Mouse (Mus musculus) erythroblast, adult 5-6 weeks (primary cell): ENCODE measurements around the gene Sytl3. TPM values are rescaled to one million over a fixed set of nuclear protein-coding genes. Genes with fewer than 3 reads are reported as not detected.

Source experiments
- ATAC-seq: replicated peaks from 2 replicates; pipeline ENCODE4 v1.8.0; 2016; ENCODE audit warnings: moderate number of reproducible peaks, mild to moderate bottlenecking, moderate TSS enrichment, inconsistent platforms; ENCODE audit not compliant: poor library complexity, low FRiP score, severe bottlenecking
- total RNA-seq, 2 experiments: library from RNA; stranded (forward) in 1 of 2; stranded (reverse) in 1 of 2; fragments of 150-400 nt in 1 of 2; fragments of 200-764, 138-1000 nt in 1 of 2; gene quantifications; 2 replicates each; pipeline versions ENCODE4 v1.2.3 to v1.2.4; 2015 to 2017; ENCODE audit warnings: low replicate concordance in 2 of 2

The Sytl3 gene
- total RNA-seq, 2 experiments from 2014 or later, result 3.3 TPM; not detected in 1

DNA sequence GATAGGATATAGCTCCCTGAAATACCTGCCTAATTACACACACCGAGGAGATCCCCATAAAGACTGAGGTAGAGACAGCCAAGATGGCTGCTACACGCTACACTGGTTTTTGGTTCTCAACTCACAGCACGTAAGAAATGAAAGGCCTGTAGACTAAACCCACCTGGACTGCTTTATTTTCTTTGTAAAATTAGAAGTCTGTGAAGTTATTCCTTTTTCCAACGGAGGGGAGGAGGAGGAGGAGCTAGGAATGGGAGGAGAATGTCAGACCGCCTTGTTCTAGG lies 113.5 kb downstream of the Sytl3 start:
- no peak for ATAC-seq

DNA sequence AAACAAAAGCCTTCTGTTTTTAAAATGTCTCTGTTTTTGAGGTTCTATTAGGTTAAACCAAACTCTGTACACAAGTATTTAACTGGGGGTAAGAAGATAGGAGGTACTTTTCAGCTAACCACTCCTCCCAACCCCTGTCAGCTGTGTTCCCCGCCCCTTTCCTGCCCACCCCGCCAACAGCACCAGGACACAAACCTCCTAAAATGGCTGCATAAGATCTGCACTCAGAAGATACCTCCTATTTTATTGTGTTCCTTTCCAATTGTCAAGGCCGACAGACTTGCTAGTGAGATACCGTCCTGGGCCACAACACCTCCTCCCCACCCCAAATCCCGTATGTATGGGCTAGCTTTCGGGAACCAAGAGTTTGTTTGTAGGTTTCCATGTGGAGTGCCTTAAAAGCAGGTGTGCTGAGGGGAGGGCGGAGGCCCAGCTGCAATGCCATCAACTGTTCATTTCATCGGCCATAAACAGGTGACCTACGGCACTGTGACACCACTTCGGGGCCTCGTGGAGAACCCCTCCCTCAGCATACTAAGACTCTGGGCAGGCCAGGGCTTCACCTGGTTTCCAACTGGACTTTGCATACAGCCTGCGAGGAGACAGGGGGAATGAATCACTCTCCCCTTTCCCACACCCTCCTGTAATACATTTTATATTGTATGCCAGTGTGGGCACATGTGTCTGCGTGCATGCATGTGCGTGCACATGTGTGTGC lies 114.5 kb downstream of the Sytl3 start:
- no peak for ATAC-seq

DNA sequence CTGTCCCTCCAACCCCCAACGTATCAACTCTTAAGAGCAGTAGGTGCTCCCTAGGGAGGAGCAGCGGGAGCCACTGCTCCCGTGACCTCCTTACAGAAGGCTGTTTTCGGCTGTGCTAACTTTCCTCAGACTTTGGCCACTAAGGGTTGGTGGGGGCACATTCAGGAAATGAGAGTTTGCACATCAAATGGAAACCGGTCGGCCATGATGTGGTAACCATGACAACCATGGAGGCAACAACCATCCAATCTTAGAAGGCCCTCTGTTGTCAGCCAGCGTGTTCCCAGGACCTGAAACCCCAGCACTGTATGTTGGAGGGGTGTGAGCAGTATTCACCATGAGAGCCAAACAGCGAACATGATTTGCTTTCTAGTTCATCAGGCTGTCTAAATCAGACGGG lies 116.3 kb downstream of the Sytl3 start:
- no peak for ATAC-seq

DNA sequence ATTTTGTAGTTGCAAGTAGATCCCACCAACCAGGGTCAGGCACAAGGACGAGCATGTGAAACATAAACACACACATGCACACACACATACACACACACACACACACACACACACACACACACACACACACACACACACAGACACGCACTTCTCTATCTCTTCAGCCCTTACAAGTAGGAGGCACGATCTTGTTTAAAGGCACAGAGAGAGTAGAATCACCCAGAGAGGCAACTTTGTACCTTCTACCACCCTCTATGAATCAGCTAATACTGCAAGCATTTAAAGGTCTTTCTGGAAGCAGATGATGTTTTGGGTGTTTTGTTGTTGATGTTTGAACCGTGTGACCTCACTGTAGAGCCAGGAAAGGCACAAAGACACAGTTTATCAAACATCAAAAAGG lies 116.8 kb downstream of the Sytl3 start:
- ATAC-seq, result no peak

DNA sequence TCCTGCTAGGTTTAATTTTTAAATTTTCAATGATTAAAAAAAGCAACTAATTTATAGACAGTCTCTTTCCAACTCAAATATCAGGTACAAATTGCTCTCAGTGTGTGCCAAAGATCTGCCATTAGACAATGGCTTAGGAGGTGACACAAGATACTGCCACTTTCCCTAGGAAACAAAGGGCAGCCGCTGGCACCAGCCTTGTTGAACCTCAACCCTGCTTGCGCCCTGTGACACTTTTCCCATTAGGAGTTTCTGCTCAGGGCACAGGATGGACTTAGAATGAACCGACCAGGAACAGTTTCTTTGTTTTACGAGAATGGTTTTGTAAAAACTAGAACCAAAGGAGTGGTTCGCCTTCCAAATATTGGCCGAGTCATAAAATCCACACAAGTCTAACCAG lies 117.2 kb downstream of the Sytl3 start:
- ATAC-seq, result no peak

DNA sequence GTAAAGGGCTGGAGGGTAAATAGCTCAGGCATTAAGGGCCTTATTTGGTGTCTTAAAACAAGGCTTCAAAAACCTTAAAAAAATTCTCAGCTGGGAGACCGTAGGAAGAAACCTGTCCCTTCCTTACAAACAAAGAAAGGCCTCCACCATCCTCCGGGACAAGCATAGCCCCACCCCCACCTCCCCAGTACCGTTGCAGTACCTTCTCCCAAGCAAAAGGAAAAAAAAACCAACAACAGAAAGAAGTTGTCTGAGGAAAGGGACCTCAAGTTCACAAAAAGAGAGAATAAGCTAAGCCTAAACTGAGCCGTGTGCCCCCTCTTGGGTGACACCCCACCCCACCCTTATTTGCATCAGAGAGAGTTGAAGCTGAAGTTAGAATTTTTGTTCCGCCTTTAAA lies 117.7 kb downstream of the Sytl3 start:
- ATAC-seq, result no peak

DNA sequence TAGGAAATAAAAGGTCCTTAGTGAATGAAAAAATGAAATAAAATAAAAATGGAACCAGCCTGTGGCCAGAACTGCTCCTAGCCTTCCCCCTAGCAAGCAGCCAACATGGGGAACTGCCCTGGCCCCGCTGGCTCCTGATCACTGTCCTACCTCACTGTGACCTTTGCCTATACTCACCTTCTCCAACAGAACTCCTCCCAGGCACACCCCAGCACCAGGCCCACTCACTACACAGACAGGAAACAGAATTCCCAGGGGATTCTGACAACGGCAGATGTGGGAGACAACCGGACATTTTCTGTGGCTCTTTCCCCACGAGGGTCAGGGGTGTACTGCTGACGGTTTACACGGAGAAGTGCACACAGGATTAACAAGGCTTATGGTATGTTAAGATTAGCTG lies 118.2 kb downstream of the Sytl3 start:
- ATAC-seq, result no peak

DNA sequence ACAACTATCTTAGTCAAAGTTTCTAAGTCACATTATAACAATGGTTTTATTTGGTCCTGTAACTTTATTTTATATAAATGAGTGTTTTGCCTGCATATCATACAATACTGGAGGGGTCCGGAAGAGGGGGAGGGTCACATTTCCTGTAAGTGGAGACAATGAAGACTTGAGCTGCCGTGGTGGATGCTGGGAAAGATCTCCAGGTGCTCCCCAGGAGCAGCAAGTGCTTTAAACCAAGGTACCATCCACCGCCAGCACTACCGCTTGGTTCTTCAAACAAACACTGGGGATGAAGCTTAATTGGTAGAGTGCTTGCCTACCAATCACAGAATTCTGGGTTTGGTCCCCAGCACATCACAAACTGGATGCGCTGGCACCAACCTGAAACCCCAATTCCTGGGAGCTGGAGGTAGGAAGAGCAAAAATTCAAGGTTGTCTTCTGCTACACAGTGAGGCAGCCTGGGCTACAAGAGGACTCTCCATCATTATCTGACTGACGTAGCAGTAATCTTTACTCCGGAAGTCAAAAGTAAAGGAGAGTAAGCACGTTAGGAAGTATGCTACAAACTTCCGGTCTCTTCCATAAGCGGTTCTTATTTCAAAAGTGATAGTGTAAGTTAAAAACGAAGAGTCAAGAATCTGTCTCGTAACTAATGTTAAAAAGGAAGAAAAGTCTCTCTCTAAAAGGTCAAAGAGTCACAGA lies 118.9 kb downstream of the Sytl3 start:
- no peak for ATAC-seq

DNA sequence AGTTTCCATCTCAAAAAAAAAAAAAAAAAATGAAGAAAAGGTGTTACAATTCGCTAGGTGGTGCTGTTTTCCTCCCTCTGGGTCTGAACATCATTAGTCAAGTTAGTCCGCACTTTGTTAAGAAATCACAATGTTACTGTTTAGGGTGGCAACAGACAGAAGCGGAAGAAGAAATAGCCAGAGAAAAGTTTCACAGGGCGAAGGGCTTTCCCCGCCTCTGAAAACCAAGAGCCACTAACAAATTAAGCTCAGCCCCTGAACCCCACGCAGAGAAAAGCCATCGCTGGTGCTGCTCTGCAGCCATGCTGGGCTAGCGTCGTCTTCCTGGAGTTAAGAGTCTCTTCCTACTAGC lies 119.4 kb downstream of the Sytl3 start:
- ATAC-seq, result 0 out of 2 replicates have a peak, but pooled peaks have one; percentile 30

DNA sequence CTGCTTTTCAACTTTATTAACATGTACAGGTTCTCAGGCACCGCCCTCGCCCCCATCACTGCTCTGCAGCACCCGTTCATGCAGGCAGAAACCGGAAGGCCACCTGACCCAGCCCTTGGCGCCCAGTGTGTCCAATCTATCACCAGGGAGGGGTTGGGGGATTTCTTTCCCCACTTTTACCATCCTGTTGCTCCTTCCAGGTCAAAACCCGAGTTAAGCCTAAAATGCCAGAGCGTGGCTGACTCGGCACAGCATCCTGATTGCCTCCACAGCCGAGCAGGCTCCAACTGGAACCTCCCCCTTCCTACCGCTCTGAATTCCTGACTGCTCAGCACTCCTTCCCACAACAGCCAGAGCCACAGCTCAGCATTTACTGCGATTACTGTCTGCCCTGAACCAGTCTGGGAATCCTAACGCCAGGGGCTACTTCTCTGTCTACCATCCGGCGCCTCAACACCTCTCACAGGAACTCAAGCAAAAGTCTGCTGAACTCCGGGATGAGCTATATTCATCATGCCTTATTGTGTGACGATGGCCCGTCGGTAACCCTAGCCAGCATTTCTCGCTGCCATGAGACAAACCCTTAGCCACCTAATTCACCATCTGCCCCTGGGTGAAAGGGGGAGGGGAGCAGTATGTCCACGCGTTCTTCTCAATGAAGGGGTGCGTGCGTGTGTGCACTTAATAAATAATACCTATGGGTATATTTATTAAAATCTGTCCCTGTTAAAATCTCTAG lies 120.0 kb downstream of the Sytl3 start:
- peak; percentile 24; the same call in 1 of the 2 replicates for ATAC-seq

DNA sequence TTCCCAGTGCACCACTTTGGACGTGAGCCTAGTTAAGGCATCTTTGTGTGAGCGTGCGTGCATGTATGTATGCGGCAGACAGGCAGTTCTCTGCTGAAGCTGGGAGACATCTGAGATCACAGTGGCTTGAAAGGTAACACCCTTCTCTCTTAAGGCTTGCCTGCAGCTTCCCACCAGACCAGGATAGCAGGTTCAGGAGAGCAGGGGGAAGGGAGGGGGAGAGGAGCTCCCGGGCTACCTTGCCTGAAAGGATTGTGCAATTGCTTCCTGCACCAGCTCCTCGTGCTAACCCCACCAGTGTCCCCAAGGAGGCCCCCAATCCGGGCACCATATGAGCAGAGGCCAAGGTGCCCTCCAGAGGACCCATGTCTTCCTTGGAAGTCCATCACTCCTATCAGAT lies 120.7 kb downstream of the Sytl3 start:
- no peak for ATAC-seq

DNA sequence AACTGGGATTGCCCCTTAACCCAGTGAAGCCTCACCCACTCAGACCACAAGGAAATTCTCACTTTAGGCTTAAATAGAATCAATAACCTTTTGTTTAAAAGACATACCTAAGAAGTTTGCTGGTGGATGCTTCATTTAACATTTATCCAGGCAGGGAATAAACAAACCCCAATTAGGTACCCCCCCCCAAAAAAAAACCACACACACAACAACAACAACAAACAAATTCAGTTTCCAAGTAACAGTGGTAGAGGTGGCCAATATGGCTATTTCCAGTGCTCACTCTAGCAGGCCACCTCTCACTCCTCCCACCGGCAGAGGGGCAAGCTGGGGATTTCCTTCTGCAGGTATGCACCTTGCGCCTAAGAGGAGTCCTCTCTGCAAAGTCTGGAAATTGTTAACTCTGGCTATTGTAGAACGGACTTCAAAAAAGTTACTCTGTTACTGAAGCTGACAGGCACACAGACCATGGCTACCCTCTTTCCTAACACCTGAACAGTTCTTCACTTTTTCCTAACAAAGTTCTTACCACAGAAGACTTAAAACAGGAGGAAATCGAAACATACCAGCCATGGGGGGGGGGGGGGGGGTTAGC lies 121.7 kb downstream of the Sytl3 start:
- ATAC-seq, result no peak

DNA sequence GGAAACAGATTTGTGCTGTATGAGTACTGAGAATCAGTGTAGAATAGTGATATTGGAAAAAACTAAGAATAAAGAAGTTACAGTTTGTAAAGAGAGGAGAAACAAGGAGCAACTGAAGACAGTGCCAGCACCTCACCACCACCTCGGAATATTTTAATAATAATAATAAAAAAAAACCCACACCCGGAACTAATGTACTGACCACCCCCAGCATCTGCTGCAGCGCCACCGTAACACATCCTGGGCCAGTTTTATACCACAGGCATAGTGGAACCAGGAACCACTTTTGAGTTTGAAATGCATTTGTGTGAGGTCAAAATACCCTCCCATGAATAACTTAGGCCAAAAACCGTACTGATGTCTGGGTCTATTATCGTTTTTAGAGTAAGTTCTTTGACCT lies 122.4 kb downstream of the Sytl3 start:
- no peak for ATAC-seq

DNA sequence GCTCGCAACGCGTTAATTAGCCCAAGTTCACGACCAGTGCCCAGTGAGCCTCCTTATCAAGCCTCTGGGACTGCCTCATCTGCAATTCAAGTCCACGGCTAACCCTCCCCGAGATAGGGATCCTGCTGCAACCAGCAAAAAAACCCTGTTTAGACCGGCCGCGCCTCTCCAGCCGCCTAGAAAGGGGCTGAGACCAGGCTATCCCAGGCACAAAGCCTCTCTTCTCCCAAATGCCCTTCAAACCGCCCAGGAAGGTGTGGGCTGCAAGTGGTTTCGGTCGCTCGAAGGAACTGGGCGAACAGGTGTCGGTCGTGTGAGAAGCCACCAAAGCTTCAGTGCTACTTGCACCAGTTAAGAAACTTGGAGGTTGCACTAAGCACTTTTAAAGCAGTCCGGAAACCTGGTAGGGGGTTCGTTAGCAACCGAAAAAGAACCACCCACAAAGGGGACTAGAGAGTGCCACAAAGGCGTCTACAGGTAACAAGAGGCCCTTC lies 123.2 kb downstream of the Sytl3 start:
- peak; percentile 61 for ATAC-seq

DNA sequence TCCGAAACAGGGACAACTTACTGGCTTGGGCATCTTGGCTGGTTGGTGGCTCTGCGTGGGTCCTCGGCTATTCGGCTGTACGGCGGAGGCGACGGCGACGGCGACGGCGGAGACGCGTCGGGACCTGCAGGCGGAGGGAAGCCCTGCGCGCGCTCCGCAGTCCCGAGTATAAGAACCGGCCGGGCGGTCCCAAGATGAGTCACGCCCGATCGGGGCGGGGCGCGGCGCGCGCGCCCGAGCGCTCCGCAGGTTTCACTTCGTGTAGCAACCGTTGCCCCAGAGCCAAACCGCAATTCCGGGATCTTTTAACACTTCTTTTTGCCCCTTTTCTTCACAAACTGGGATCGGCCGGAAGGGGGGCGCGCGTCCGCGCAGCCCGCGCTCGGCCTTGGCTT lies 123.7 kb downstream of the Sytl3 start, which contains the start of gene Ezr:
Ezr (minus strand) TSS at position 174 of the 395 bp plus-strand sequence.
- ATAC-seq, result peak; percentile 79

DNA sequence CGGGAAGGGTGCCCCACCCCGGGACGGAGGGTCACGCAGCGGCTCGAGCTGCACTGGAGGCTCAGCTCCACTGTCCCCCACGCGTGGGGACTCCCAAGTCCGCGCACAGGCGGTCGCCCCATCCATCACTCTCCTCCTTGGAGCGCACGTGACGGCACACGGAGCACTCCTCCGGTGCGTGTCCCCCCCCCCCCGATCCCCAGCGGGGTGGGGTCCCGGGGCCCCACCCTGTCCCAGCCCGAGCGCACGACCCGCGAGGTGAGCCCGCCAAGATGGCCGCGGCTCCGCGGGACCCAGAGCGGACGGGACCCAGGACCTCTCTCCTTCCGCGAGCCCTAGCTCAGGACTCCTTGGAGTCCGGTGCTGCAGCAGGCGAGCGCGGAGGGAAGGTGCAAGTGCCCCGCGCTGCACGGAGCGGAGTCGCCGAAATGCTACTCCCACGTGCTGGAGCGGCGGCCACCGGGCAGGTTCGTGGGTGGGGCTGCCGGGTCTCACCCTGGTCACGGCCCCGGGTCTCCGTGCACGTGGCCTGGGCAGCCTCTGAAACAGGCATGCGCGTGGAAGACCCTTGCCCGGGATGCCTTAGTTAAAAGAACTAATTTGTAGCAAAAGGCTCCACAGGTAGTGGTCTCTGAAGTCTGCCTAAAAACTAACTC lies 124.2 kb downstream of the Sytl3 start:
- ATAC-seq, result peak; percentile 4

DNA sequence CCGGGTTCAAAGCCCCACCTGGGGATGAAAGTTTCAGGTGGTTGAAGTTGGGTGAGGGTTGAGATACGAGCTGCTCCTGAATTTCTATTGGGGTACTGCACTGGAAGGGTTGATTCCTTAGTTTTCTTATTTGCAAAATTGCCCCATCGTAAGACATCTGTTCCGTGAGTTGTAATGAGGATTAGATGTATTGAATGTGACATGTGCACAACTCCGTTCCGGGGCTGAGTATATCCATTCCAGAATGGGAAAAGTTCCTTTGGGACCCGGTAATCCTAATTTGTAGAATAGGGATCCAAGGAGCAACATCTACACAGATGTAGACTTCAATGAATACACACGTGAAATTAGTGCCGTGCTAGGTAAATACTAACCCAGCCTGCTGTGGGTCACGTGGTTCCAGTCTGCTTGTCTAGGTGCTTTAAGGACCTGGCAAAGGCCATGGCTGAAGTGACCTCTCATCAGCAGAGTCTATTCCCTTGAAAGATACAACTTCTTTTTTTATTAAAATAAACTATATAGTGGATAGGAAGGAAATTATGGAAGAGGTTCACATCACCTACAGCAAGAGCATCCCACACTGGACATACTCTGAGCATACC lies 125.0 kb downstream of the Sytl3 start:
- ATAC-seq, result no peak

DNA sequence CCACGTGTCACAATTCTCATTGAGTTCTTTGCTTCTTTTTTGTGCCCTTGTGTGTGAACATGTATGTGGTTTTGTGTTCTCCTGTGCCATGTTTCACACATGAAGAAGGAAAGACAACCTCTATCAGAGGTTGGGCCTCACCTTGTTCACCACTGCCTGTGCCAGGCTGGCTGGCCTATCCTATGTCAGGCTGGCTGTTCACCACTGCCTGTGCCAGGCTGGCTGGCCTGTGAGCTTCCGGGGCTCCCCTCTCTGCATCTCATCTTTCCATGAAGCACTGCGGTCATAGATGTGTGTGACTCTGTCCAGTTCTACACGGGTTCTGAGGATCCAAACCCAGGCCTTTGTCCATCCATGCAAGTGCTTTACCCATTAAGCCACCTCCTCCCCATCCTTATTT lies 128.3 kb downstream of the Sytl3 start:
- ATAC-seq, result no peak
